Mouse (Mus musculus): ENCODE measurements around the gene Elmo1.
A peak's percentile ranks its signal among the peaks of the same experiment; 100 is the strongest.

DNA sequence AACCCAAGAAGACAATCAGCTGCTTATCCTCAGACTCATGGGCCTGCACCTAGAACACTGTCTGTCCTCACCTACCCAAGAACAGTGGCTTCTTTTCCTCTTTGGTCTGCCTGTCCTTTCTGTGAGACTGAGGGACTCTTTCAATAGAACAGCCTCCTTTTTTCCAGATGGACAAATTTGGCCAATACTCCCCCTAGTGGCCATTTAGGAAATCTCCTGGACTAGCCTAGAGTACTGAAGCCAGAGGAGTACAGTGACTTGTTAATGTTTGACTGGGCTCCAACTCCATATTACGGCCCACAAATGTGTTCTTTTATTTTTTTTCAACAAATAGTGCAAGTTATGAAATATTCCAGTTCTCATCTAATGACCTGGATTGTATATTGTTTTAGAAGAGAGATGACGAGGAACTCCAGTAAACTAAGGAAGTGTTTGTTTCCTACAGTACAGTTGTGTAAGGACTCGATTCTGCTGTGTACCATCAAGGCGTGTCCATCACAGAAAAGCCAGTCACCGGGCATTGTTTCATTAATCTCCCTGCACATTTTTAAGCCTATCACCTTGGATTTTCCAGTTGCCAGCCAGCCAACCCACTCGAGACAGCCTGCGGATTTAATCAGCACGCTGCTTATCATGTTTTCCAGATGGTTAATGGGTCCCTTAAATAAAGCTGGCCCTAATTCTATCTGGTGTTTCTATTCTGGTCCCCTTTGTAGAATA, 399.5 kb downstream of the Elmo1 start:
- no peak for TF ChIP-seq CHD1 (IDR thresholded peaks at IDR 0.05; ENCODE audit: low read depth, low read length)
- TF ChIP-seq MAFK (IDR thresholded peaks at IDR 0.05; ENCODE audit: borderline replicate concordance, low read depth, low read length) = no peak
- TF ChIP-seq GABPA (IDR thresholded peaks at IDR 0.05; ENCODE audit: low read depth, low read length) = no peak
- TF ChIP-seq CTCF (IDR thresholded peaks at IDR 0.05 in 2 of 3, conservative IDR thresholded peaks at IDR 0.05 in 1 of 3; ENCODE audit: control insufficient read depth in 1 of 3, insufficient read depth in 1 of 3, low read depth in 2 of 3, low read length in 3 of 3, poor library complexity in 1 of 3, severe bottlenecking in 1 of 3) = peak; percentile 30 to 67 (median 63); a peak in 5 of 6 replicates
- TF ChIP-seq ELF1 (IDR thresholded peaks at IDR 0.05; ENCODE audit: low read depth, low read length) = no peak
- no peak for TF ChIP-seq E2F4 (IDR thresholded peaks at IDR 0.05; ENCODE audit: borderline replicate concordance, low read depth, low read length)
- no peak for TF ChIP-seq ZC3H11A (IDR thresholded peaks at IDR 0.05; ENCODE audit: low read depth, low read length)
- no peak for TF ChIP-seq TCF12 (IDR thresholded peaks at IDR 0.05; ENCODE audit: low read depth, low read length)
- no peak for TF ChIP-seq TAL1 (IDR thresholded peaks at IDR 0.05; ENCODE audit: low read length)
- TF ChIP-seq POLR2A (IDR thresholded peaks at IDR 0.05; ENCODE audit: control insufficient read depth in 1 of 2, insufficient read depth in 1 of 2, low read depth in 1 of 2, low read length in 2 of 2, poor library complexity in 1 of 2) = no peak
